Mouse (Mus musculus): ENCODE measurements around the gene Dlx4.

Dlx4 gene

GRCm38 (mm10) chr11:95104266-95104665 is 41.8 kb downstream of the Dlx4 start:
- no peak for DNase-seq (ENCODE audit: low read depth, low spot score)

DNA sequence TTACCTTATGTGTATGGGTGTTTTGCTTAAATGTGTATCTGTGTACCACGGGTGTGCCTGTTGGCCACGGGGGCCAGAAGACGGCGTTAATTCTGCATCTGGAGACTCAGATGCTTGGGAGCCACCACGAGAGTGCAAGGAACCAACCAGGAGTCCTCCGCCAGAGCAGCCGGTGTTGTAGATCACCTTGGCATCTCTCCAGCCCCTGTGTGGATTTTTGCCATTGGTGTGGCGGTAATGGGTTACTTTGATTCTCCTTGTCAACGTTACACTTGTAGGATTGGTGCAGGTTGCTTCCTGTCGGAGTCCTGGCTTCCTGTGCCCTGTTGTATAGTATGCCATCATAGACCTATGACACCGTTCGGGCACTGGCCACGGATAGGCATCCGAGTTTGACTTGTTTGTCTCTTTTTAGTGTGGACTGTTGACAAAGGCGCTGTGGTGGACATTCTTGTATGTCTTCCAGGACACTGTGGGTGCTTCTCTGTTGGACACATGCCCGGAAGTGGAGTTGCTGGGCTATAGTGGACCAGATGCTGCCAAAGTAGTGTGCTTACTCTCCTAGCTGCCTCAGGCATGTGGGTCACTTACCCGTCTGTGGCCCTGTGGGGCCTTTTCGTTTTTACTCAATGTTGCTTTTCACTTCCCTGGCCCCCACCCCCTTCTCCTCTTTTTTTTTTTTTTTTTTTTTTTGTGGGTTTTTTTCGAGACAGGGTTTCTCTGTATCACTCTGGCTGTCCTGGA is 43.7 kb downstream of the Dlx4 start:
- no peak for DNase-seq (ENCODE audit: low read depth, low spot score)

- no peak for DNase-seq (ENCODE audit: low read depth, low spot score)
These were observed 44.8 kb downstream of the Dlx4 start for GRCm38 (mm10) chr11:95101071-95101788.

DNA sequence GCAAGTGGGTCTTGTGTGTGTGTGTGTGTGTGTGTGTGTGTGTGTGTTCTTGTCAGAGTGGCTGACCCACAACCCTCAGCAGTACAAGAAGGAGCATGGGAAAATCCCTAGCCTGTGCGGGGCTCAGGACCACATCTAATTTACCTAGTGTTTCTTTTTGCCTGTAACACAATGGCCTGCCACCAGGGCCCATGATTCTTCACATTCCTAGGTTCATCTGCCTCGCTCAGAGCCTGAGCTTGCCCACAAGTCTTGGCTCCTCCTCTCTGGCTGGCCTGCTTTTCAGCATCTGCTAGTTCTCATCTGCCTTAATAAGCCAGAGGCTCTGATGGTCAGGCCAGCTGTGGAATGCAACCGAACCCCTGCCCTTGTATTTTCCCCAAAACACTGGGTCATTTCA is 45.7 kb downstream of the Dlx4 start:
- no peak for DNase-seq (ENCODE audit: low read depth, low spot score)

GRCm38 (mm10) chr11:95098346-95099095 is 47.5 kb downstream of the Dlx4 start:
- DNase-seq (ENCODE audit: low read depth, low spot score): no peak

- DNase-seq (ENCODE audit: low read depth, low spot score): no peak
These were observed 48.2 kb downstream of the Dlx4 start for GRCm38 (mm10) chr11:95097889-95098288.

GRCm38 (mm10) chr11:95096608-95097373 is 49.3 kb downstream of the Dlx4 start:
- no peak for DNase-seq (ENCODE audit: low read depth, low spot score)

DNA sequence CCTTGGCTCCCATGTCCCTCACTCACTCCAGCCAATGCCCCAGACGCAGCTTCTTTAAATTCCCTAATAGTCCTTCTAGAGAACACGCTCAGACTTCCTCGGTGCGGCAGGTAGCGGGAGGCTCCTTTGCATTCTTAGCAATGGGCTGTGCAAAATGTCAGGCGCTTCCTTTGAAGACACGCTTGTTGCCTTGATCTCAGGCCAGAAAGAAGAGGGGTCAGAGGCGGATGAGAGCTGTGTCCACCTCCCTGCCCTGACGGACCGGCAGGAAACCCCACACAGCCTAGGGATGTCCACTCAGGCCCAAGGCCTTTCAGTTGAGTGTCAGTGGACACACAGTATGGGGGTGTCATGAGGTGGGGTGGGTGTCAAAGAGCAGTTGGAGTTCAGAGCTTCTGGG is 50.5 kb downstream of the Dlx4 start:
- no peak for DNase-seq (ENCODE audit: low read depth, low spot score)

DNA sequence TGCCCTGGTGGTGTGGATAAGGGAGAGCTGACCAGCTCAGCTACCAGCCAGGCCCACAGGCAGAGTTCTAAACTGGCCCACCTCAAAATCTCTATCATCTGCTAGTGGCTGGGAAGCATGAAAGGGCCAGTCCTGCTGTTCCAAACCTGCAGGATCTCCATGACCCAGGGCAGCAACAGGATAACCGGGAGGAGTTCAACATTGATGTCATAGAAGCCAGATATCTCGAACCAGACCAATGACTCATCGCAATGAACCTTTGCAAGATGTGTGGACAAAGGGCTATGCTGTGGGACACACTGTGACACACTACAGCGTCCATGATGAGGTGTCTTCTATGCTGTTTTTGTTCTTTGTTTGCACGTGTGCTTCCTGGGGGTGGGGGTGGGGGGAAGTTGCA is 53.0 kb downstream of the Dlx4 start:
- no peak for DNase-seq (ENCODE audit: low read depth, low spot score)
